Mouse (Mus musculus) embryo, embryonic 11.5 days (tissue): ENCODE results near the gene Maats1.
A peak's percentile ranks its signal among the peaks of the same experiment; 100 is the strongest.

ENCODE experiments used
- DNase-seq: peaks from one replicate; pipeline ENCODE4 v3.0.0-alpha.2; 2012; ENCODE audit warnings: low read depth, low spot score

The Maats1 gene

GRCm38 (mm10) chr16:38341396-38342324 is at the start of gene Maats1:
TSS of gene Maats1 (minus strand) at chr16:38342143.
- peak; percentile 74 for DNase-seq

DNA sequence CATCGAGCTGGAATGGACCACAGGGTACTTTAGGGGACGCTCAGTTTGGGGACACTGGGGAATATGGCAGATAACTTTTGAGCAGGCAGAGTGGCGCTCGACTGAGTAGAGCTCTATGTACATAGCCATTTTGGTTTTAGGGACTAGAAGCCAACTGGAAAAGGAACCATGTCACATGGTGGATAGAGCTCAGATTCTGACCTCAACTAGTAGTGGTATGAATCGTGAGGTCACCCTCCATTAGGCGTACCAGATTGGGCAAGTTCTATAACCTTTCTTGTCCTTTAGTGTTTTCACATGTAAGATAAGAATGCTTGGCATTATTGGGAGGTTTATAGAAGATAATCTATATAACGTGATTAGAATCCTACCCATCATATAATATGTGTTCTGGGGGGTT is 48.4 kb upstream of the Maats1 start:
- DNase-seq = no peak

- no peak for DNase-seq
Measured at GRCm38 (mm10) chr16:38389284-38389893, 47.4 kb upstream of the Maats1 start.

DNA sequence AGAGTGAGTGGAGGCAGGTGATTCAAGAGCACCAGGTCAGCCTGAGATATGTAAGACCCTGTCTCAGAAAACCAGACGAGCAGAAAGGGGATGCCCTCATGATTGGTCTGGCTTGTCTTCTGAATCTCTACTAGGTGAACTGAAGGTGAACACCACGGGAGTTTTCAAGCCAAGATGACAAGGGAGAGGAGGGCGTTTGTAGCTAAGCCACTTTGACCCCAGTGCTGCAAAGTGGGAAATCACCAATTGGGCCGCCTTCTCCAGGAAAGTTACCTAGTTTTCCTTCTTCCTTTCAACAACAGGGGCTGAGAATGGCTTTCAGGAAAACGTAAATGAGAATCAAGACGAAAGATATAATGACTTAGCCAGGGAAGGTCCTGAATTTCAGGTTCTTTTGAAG is 46.8 kb upstream of the Maats1 start:
- no peak for DNase-seq

DNA sequence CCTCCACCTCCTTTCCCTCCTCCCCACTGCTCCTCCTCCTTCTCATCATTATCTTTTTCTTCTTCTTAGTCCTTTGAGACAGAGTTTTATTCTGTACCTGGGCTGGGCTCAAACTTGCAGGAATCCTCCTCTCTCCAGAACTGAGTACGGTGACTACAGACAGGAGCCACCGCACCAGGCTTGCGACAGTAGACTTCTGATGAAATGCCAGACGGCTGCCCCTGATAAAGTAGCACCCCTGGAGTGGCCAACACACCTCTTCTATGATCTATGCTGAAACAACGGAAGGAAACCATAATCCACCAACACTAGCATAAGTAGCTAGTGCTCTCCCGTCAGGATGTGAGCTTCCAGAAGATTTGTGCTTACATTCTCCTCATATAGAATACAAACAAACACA is 45.4 kb upstream of the Maats1 start:
- no peak for DNase-seq

DNA sequence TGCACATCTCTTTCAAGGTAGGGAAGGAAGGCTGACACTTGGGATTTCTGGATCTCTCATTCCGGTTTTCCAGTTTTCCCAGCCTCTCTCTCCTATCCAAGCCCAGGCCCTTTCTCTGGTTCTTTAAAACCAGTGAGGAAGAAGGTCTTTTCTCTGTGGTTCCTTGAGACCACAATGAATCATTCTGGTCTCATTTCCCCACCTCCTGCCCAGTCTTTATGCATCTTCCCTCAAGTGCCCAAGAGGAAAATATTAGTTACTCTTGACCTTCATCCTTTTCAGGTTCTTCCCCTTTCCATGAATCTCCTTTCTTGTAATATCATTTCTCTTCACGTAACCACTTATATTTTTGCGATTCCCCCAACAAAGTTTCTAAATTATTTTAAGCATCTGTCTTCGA is 43.8 kb upstream of the Maats1 start:
- DNase-seq = no peak

DNA sequence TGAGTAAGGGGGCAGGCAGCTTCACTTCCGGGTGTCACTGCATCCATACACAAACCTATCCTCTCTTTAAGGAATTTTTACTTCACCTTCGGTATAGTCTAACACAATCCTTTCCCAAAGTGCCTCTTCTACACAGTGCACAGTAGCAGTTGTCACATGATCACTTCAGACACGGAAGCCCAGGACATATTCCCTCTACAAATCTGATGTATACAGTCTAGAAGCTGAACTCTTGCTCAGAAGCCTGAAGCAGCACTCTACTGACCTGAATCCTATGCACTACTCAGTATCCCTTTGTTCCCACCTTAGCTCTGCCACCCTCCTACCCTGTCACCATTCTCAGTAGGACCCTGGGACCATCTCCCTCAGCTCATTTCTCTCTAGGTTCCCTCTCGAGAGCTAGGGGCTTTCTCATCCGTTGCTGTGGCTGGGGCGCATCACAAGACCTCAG is 43.3 kb upstream of the Maats1 start:
- DNase-seq = no peak

- no peak for DNase-seq
Measured at GRCm38 (mm10) chr16:38383683-38384082, 41.7 kb upstream of the Maats1 start.

- no peak for DNase-seq
Measured at GRCm38 (mm10) chr16:38379926-38380325, 38.0 kb upstream of the Maats1 start.

GRCm38 (mm10) chr16:38379493-38379892 is 37.5 kb upstream of the Maats1 start:
- no peak for DNase-seq

GRCm38 (mm10) chr16:38379088-38379487 is 37.1 kb upstream of the Maats1 start:
- no peak for DNase-seq

- no peak for DNase-seq
Measured at GRCm38 (mm10) chr16:38378591-38378990, 36.6 kb upstream of the Maats1 start.

GRCm38 (mm10) chr16:38377546-38377945 is 35.6 kb upstream of the Maats1 start:
- no peak for DNase-seq

DNA sequence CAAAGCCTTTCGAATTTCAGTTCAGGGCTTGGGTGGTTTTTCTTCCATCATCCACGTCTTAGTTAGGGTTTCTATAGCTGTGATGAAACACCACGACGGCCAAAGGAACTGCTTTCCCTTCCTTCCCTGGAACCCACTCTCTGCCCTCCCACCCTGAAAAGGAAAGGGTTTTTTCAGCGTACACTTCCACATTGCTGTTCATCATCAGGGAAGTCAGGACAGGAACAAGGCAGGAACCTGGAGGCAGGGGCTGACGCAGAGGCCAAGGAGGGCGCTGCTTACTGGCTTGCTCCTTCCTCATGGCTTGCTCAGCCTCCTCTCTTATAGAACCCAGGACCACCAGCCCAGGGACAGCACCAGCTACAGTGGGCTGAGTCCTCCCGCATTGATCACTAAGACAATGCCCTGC is 34.9 kb upstream of the Maats1 start:
- no peak for DNase-seq

GRCm38 (mm10) chr16:38376163-38376840 is 34.4 kb upstream of the Maats1 start:
- no peak for DNase-seq

DNA sequence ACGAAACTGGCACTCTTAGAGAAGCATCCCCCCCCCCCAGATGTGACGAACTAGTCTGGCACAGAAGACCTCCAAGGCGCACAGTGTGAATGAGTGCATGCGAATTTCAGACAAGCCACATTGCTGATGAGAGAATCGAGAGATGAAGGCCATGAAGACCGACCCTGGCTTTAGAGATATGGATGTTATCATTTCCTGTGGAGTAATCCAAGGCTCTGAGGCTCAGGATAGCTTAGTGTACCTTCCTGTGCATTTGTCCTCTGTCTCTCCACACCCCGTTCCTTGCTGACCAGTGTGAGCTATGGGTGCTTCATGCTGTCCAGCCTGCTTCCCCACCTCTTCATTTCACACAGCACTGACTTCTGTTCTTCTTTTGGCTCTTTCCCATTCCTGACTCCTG is 33.2 kb upstream of the Maats1 start:
- DNase-seq = no peak

GRCm38 (mm10) chr16:38374379-38375140 is 32.6 kb upstream of the Maats1 start:
- no peak for DNase-seq

DNA sequence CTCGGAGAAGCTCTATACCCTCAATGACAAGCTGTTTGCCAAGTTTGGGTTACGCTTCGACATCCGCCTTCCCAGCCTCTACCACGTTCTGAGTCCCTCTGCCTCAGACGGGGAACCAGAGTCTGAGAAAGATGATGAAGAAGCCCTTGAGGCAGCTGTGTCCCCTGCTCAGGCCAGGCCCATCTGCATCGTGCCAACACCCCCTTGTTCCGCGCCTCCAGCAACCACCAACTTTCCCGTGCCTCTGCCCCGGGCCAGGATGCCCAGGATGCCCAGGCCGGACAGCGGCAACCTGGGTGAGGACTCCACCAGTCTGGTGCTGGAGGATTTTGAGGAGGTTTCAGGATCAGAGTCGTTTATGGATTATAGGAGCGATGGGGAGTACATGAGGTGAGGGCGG is 32.0 kb upstream of the Maats1 start:
- DNase-seq = no peak

GRCm38 (mm10) chr16:38373439-38373838 is 31.5 kb upstream of the Maats1 start:
- DNase-seq = no peak

DNA sequence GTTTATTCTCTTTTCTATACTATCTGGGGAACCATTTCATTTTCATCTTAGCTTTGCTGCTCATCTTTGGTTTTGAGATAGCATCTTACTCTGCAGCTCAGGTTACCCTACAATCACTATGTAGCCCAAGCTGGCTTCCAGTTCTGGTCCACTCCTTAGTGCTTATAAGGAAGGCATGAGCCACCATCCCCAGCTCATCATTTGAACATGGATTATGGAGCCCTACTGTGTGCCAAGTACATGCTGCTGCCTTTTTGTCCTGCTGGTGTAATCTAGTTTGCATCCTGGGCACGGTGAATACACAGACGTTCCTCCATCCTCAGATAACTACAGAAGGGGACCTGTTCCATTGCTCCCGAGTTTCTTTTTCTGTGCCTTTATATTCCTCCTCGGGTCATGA is 30.9 kb upstream of the Maats1 start:
- DNase-seq = no peak

DNA sequence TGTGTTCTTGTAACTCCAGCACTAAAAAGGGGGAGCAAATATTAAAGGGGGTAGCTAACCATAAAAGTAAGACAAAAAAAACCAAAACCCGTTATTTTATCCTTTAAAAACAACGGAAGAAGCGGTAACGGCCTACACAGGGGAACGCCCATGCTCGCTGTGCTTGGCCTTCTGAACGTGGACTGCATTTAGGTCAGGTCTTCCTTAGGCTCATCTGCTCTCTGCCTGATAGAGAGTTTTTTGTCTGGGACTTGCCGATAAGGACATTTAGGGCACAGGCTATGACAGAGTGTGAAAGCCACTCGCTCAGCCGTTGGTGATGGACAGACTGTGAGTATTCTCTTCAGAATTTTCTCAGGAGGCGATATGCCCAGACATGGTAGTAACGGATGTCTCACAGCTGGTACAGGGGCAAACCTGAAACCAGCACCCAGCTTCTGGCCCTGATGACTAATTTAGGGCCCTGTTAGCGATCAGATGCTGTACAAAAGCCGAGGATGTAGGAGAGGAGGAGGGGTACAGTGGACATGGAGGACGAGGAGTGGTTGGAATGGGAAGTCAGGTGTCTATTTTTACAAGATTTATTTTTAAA is 29.9 kb upstream of the Maats1 start:
- DNase-seq = no peak
